Mouse (Mus musculus) liver, embryonic 14.5 days (tissue): Measurements from ENCODE around the gene Il12b.

Source experiments
- CTCF ChIP-seq: IDR thresholded peaks from 2 replicates; pipeline ENCODE4 v1.5.1; 2016; ENCODE audit warnings: antibody characterized with exemption, low read depth, control low read depth
- EP300 ChIP-seq: IDR thresholded peaks from 2 replicates; pipeline ENCODE4 v1.6.1; 2016; ENCODE audit warnings: antibody characterized with exemption, low read depth

DNA sequence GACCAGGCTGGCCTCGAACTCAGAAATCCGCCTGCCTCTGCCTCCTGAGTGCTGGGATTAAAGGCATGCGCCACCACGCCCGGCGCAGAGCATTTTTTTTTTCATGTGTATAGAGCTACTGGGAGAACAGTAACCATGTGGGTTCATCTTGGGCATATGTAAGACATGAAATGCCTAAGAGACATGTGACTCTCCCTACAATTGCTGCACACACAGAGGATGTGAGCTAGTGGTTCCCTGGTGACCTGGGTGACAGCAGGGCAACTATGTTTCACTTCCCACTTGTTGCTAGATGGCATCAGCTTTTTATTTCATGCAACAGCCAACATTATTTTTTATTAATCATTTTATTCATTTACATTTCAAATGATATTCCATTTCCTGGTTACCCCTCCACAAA is 37.9 kb downstream of the Il12b start:
- TF ChIP-seq CTCF (no peak), EP300 (no peak)
